Mouse (Mus musculus): ENCODE data around the gene Phka2. TPM values are rescaled to one million over a fixed set of nuclear protein-coding genes. Genes with fewer than 3 reads are reported as not detected.

Gene Phka2
- polyA plus RNA-seq, 1 experiment: 20.5 TPM

- DNase-seq (ENCODE audit: low read depth): peak; percentile 93
- TF ChIP-seq POLR2A (IDR thresholded peaks at IDR 0.05; ENCODE audit: borderline replicate concordance, extremely low read depth, insufficient read depth, insufficient read length, poor library complexity, severe bottlenecking) (no peak), CTCF (IDR thresholded peaks at IDR 0.05; ENCODE audit: borderline replicate concordance, extremely low read depth, insufficient read depth, insufficient read length) (no peak)
These were observed 96.8 kb downstream of the Phka2 start for GRCm38 (mm10) chrX:160598562-160599458.

- DNase-seq (ENCODE audit: low read depth): peak; percentile 52
- TF ChIP-seq CTCF (IDR thresholded peaks at IDR 0.05; ENCODE audit: borderline replicate concordance, extremely low read depth, insufficient read depth, insufficient read length) (no peak), POLR2A (IDR thresholded peaks at IDR 0.05; ENCODE audit: borderline replicate concordance, extremely low read depth, insufficient read depth, insufficient read length, poor library complexity, severe bottlenecking) (no peak)
These were observed 99.1 kb downstream of the Phka2 start for GRCm38 (mm10) chrX:160601053-160601452.

- DNase-seq (ENCODE audit: low read depth): no peak
- TF ChIP-seq CTCF (IDR thresholded peaks at IDR 0.05; ENCODE audit: borderline replicate concordance, extremely low read depth, insufficient read depth, insufficient read length) (no peak), POLR2A (IDR thresholded peaks at IDR 0.05; ENCODE audit: borderline replicate concordance, extremely low read depth, insufficient read depth, insufficient read length, poor library complexity, severe bottlenecking) (no peak)
These were observed 100.8 kb downstream of the Phka2 start for GRCm38 (mm10) chrX:160602770-160603169.

- TF ChIP-seq CTCF (IDR thresholded peaks at IDR 0.05; ENCODE audit: borderline replicate concordance, extremely low read depth, insufficient read depth, insufficient read length): no peak
- TF ChIP-seq POLR2A (IDR thresholded peaks at IDR 0.05; ENCODE audit: borderline replicate concordance, extremely low read depth, insufficient read depth, insufficient read length, poor library complexity, severe bottlenecking): no peak
- DNase-seq (ENCODE audit: low read depth): no peak
These were observed 101.3 kb downstream of the Phka2 start for GRCm38 (mm10) chrX:160603316-160603715.

GRCm38 (mm10) chrX:160603981-160604541 lies 102.1 kb downstream of the Phka2 start:
- TF ChIP-seq CTCF (IDR thresholded peaks at IDR 0.05; ENCODE audit: borderline replicate concordance, extremely low read depth, insufficient read depth, insufficient read length) (no peak), POLR2A (IDR thresholded peaks at IDR 0.05; ENCODE audit: borderline replicate concordance, extremely low read depth, insufficient read depth, insufficient read length, poor library complexity, severe bottlenecking) (no peak)
- peak; percentile 34 for DNase-seq (ENCODE audit: low read depth)

- no peak for TF ChIP-seq POLR2A (IDR thresholded peaks at IDR 0.05; ENCODE audit: borderline replicate concordance, extremely low read depth, insufficient read depth, insufficient read length, poor library complexity, severe bottlenecking)
- TF ChIP-seq CTCF (IDR thresholded peaks at IDR 0.05; ENCODE audit: borderline replicate concordance, extremely low read depth, insufficient read depth, insufficient read length): peak; percentile 48; the same call in 1 of the 2 replicates
- peak; percentile 28 for DNase-seq (ENCODE audit: low read depth)
These were observed 107.9 kb downstream of the Phka2 start for GRCm38 (mm10) chrX:160609849-160610248.

- DNase-seq (ENCODE audit: low read depth): no peak
- TF ChIP-seq POLR2A (IDR thresholded peaks at IDR 0.05; ENCODE audit: borderline replicate concordance, extremely low read depth, insufficient read depth, insufficient read length, poor library complexity, severe bottlenecking) (no peak), CTCF (IDR thresholded peaks at IDR 0.05; ENCODE audit: borderline replicate concordance, extremely low read depth, insufficient read depth, insufficient read length) (no peak)
These were observed 108.5 kb downstream of the Phka2 start for GRCm38 (mm10) chrX:160610482-160610881.

GRCm38 (mm10) chrX:160610882-160611644 lies 109.1 kb downstream of the Phka2 start:
- peak; percentile 63 for DNase-seq (ENCODE audit: low read depth)

More at GRCm38 (mm10) chrX:160610882-160611644, 109.1 kb downstream of the Phka2 start:
- TF ChIP-seq CTCF (IDR thresholded peaks at IDR 0.05; ENCODE audit: borderline replicate concordance, extremely low read depth, insufficient read depth, insufficient read length): no peak
- TF ChIP-seq POLR2A (IDR thresholded peaks at IDR 0.05; ENCODE audit: borderline replicate concordance, extremely low read depth, insufficient read depth, insufficient read length, poor library complexity, severe bottlenecking): no peak

Other genes with a start within 250 kb of the Phka2 start
- 2.0 and 2.4 TPM in 2 replicates for gene Adgrg2, start 111.5 kb upstream of the Phka2 start, polyA plus RNA-seq (2012; rRNA removed)
- gene Ppef1, start 233.6 kb downstream of the Phka2 start, polyA plus RNA-seq (2012; rRNA removed): 0.14 and 1.6 TPM in 2 replicates

All from brain, embryonic 14.5 days (tissue).